Mouse (Mus musculus): Measurements from ENCODE around the gene Ncmap. TPM values are rescaled to one million over a fixed set of nuclear protein-coding genes. Genes with fewer than 3 reads are reported as not detected.

The Ncmap gene
- total RNA-seq, 1 experiment from 2014 or later: not detected

- no peak for ATAC-seq (replicated peaks; ENCODE audit: insufficient number of reproducible peaks, low FRiP score, low TSS enrichment, poor library complexity, severe bottlenecking)
Observed at GRCm38 (mm10) chr4:135406180-135406579, 8.2 kb upstream of the Ncmap start.

DNA sequence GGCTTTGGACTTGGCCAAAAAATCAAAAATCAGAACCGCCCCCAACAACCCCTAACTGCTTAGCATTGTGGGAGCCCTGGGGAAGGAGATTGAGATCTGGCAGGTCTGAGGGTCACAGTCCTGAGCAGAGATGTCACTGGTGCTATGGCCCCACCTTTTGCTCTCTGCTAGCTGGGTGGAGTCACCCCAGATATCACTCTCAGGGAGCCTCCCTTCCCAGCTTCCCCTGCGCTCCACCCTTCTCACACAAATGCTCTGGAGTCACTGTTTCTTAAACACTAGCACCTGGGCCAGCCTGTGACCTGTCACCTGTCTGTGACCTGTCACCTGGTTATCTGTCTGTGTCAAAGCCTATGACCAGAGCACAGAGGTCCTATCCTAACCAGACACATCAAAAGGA is 6.9 kb upstream of the Ncmap start:
- ATAC-seq (replicated peaks; ENCODE audit: insufficient number of reproducible peaks, low FRiP score, low TSS enrichment, poor library complexity, severe bottlenecking): no peak

DNA sequence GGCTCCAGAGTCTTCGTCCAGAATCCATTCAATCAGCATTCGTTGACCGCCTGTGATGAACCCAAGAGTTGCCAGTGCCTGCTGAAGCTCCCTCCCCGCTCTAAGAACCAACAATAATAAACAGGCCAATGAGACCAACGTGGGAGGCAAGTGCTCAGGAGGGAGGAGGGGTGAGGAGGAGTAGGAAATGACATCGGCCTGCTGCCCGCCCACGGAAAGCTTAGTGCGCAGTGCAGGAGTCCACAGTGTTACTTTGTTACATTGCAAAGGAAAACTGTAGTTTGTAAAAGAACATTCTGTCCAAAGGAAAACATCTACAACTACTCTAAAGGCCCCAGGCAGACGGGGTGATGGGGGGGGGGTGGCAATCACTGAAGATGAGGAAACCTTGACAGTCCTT is 6.0 kb upstream of the Ncmap start:
- ATAC-seq (replicated peaks; ENCODE audit: insufficient number of reproducible peaks, low FRiP score, low TSS enrichment, poor library complexity, severe bottlenecking): no peak

DNA sequence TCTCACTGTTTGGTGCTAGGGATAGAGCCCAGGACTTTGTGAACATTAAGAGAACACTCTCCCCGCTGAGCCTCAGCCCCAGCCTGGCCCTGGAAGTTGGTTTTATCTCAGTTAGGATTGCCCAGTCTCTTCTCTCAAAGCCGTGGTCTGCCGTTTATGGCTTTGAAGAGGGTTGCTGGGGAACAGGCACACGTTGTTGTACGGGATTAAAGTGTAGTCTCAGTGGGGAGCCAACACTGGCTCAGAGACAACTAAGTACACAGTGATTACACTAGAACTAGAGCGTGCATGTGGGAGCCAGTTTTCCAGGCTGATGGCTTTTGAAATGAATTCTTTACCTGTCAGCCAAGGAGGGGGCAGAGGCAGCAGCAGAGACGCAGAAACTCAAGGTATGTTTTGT is 3.9 kb upstream of the Ncmap start:
- no peak for ATAC-seq (replicated peaks; ENCODE audit: insufficient number of reproducible peaks, low FRiP score, low TSS enrichment, poor library complexity, severe bottlenecking)

GRCm38 (mm10) chr4:135397551-135397950 is 476 bp downstream of the Ncmap start:
- no peak for ATAC-seq (replicated peaks; ENCODE audit: insufficient number of reproducible peaks, low FRiP score, low TSS enrichment, poor library complexity, severe bottlenecking)

GRCm38 (mm10) chr4:135396303-135396702 is 1.7 kb downstream of the Ncmap start:
- no peak for ATAC-seq (replicated peaks; ENCODE audit: insufficient number of reproducible peaks, low FRiP score, low TSS enrichment, poor library complexity, severe bottlenecking)

DNA sequence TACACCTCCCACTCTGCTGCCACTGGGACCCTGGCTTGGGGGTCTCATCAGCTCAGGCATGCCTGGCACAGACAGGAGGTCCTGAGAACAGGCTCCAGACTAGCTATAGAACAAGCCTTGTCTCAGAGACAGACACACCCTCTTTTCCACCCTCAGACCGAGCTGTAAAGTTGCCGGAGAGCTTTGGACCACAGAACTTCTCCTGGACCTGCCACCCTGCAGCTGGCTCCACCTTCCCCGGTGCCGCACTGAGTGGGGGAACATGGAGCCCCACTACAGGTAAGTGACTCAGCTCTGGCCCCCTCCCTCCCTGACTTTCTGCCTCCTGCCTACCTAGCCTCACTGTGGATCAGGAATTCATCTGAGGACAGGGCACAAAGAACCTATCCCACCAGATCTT is 2.7 kb downstream of the Ncmap start:
- ATAC-seq (replicated peaks; ENCODE audit: insufficient number of reproducible peaks, low FRiP score, low TSS enrichment, poor library complexity, severe bottlenecking): no peak

- ATAC-seq (replicated peaks; ENCODE audit: insufficient number of reproducible peaks, low FRiP score, low TSS enrichment, poor library complexity, severe bottlenecking): no peak
Observed at GRCm38 (mm10) chr4:135394666-135395065, 3.4 kb downstream of the Ncmap start.

- no peak for ATAC-seq (replicated peaks; ENCODE audit: insufficient number of reproducible peaks, low FRiP score, low TSS enrichment, poor library complexity, severe bottlenecking)
Observed at GRCm38 (mm10) chr4:135393381-135393780, 4.6 kb downstream of the Ncmap start.

- ATAC-seq (replicated peaks; ENCODE audit: insufficient number of reproducible peaks, low FRiP score, low TSS enrichment, poor library complexity, severe bottlenecking): no peak
Observed at GRCm38 (mm10) chr4:135392801-135393200, 5.2 kb downstream of the Ncmap start.

DNA sequence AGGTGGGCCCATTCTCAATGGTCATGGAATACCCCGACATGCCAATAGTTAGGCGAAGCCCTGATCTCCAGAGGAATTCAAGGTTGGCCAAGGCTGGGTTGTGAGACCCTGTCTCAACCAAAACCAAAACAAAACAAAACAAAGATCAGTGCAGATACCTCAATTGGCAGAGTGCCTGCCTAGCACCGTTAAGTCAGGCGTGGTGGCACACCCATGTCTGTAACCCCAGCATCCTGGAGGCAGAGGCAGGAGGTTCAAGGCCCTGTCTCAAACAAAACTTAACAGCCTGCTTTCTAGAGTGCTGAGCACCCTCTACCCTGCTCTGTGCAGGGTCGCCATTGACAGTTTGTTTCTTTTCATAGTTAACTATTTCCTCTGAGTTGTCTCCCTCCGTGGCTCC is 7.0 kb downstream of the Ncmap start:
- no peak for ATAC-seq (replicated peaks; ENCODE audit: insufficient number of reproducible peaks, low FRiP score, low TSS enrichment, poor library complexity, severe bottlenecking)

DNA sequence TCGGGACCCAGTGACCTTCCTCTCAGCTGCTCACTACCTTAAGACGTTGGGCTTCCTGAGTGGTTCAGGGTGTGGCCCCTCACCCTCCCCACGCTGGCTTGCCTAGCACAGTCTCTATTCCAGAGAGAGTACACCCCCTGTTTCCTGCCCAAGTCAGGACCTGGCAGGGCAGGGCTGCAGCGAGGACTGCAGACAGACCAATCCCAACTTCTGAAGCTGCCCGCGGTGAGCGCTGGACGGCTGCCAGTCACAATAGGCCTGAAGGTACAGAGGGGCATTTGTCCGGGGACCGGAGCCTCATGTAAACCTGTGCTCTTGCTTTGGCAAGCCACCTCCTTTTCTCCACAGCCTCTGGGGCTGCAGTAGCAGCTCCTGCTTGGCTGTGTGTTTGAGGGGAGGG is 12.4 kb downstream of the Ncmap start:
- no peak for ATAC-seq (replicated peaks; ENCODE audit: insufficient number of reproducible peaks, low FRiP score, low TSS enrichment, poor library complexity, severe bottlenecking)

GRCm38 (mm10) chr4:135382316-135382715 is 15.7 kb downstream of the Ncmap start:
- peak; percentile 78 for ATAC-seq (replicated peaks; ENCODE audit: insufficient number of reproducible peaks, low FRiP score, low TSS enrichment, poor library complexity, severe bottlenecking)

GRCm38 (mm10) chr4:135381355-135381754 is 16.7 kb downstream of the Ncmap start:
- ATAC-seq (replicated peaks; ENCODE audit: insufficient number of reproducible peaks, low FRiP score, low TSS enrichment, poor library complexity, severe bottlenecking): no peak

- no peak for ATAC-seq (replicated peaks; ENCODE audit: insufficient number of reproducible peaks, low FRiP score, low TSS enrichment, poor library complexity, severe bottlenecking)
Observed at GRCm38 (mm10) chr4:135377241-135377640, 20.8 kb downstream of the Ncmap start.

- ATAC-seq (replicated peaks; ENCODE audit: insufficient number of reproducible peaks, low FRiP score, low TSS enrichment, poor library complexity, severe bottlenecking): no peak
Observed at GRCm38 (mm10) chr4:135375444-135375843, 22.6 kb downstream of the Ncmap start.

GRCm38 (mm10) chr4:135373299-135373698 is 24.7 kb downstream of the Ncmap start:
- no peak for ATAC-seq (replicated peaks; ENCODE audit: insufficient number of reproducible peaks, low FRiP score, low TSS enrichment, poor library complexity, severe bottlenecking)

GRCm38 (mm10) chr4:135370372-135370771 is 27.7 kb downstream of the Ncmap start:
- no peak for ATAC-seq (replicated peaks; ENCODE audit: insufficient number of reproducible peaks, low FRiP score, low TSS enrichment, poor library complexity, severe bottlenecking)

DNA sequence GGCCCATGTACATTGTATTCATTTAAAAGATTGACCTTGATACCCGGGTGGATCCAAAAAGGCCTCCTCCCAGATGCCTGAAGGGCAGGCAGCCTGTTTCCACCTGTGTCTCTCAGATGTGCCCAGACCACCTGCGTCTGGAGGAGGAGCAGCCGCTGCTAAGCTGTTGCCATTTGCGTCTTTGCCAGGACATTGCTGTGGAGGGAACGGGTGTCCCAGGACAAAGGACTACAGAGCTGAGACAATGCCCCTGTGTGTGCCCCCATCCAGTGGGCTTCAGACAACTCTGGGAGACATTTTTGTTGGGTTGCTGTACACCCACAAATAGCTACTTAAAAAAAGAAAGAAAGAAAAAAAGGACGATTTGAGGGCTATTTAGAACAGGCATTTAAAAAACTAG is 35.2 kb downstream of the Ncmap start:
- ATAC-seq (replicated peaks; ENCODE audit: insufficient number of reproducible peaks, low FRiP score, low TSS enrichment, poor library complexity, severe bottlenecking): no peak

DNA sequence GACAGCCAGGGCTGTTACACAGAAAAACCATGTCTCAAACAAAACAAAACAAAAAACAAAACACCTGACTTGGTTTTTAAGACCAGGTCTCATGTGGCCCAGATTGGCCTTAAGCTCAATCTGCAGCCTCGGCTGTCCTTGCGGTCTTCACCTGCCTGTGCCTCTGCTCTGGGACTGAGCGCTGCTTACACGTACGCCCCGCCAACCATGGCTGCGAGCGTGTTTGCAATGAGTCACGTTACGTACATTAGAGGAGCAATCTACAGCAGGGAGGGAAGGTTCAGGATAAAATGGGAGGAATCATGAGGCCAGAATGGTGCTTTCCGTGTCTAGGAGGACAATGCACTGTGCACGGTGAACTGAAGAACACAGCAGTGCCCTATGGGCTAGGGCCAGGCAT is 36.3 kb downstream of the Ncmap start:
- ATAC-seq (replicated peaks; ENCODE audit: insufficient number of reproducible peaks, low FRiP score, low TSS enrichment, poor library complexity, severe bottlenecking): no peak

DNA sequence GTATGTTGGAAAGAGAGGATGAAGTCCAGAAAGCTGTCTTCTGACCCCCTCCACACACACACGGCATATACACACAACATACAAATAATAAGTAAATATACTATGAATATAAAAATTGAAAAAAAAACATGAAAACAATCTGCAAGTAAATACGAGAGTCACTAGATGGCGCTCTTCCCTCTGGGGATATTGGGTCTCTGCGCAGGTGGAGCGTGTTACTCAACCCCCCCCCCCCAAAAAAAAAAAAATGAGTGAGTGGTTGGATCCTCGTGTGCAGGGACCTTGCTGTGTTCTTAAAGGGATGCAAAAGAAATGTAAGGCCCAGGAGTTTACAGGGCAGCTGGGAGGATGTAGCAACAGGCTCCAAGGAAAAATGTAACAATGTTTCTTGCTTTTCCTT is 39.3 kb downstream of the Ncmap start:
- ATAC-seq (replicated peaks; ENCODE audit: insufficient number of reproducible peaks, low FRiP score, low TSS enrichment, poor library complexity, severe bottlenecking): no peak
